Mouse (Mus musculus): ENCODE results near the gene Cerk.

- TF ChIP-seq CTCF (IDR thresholded peaks at IDR 0.05; ENCODE audit: control insufficient read depth, insufficient read depth, insufficient replicate concordance, low read depth, low read length) (no peak), POLR2A (IDR thresholded peaks at IDR 0.05; ENCODE audit: control insufficient read depth, low read depth, low read length) (no peak)
Observed at GRCm38 (mm10) chr15:86105345-86105697, 80.6 kb downstream of the Cerk start.
